Mouse (Mus musculus): ENCODE results near the gene Zbtb11.

Zbtb11 gene

DNA sequence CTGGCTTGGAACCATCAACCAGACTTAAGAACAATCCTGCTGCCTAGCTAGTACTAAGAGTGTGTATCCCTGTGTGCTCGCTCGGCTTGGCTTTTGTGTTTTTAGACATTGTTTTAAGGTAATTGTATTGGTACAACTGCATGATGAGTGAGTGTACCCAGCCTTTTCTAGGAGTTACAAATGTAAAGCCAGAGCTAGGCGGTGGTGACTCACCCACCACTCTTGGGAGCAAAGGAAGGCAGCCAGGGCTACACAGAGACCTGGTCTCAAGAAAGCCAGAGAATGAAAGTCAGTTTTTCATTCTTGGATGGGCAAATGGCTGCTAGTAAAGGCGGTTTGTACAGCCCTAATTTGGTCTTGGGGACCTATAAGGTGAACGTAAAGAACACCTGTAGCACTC lies 3.3 kb upstream of the Zbtb11 start:
- no peak for DNase-seq

GRCm38 (mm10) chr16:55971735-55972615 lies 1.7 kb upstream of the Zbtb11 start:
- DNase-seq, result no peak

- DNase-seq, result no peak
Measured at GRCm38 (mm10) chr16:55972626-55973201, 969 bp upstream of the Zbtb11 start.

GRCm38 (mm10) chr16:55974256-55974902 lies 696 bp downstream of the Zbtb11 start:
- DNase-seq, result peak; percentile 88 to 89

DNA sequence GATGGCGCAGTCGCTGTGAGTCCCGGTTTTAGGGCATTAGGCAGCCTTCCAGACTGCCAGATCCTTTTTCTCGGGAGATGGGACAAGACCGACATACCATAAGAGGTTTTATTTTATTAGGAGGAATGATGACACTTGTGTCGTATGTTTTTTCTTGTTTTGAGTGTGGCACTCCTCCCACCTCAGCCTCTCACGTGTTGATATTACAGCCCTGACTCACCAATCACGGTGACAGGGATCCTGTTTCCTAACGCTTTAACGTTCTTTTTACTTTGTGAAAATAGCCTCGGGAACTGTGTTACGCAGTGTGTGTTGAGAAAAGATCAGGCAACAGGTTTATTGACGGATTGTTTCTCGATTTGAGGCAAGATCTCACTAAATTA lies 1.2 kb downstream of the Zbtb11 start:
- peak; percentile 50 to 52 for DNase-seq

DNA sequence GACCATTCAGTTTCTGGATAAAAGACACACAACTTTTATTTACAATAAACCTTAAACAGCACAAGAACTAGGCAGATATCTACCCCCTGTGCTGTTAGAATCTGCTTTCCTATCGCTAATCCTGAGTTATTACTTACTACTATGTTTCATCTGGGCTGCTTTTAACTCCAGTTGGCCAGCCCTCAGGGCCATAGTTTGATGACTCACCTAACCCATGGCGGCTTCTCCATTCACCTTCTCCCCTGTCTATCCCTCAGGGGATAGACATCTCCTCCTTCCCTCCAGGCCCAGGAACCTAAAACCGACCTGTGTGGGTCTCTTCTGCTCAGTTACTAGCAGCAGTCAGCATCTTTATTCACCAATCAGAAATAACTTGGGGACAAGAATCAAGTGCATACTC lies 12.3 kb downstream of the Zbtb11 start:
- DNase-seq, result no peak

DNA sequence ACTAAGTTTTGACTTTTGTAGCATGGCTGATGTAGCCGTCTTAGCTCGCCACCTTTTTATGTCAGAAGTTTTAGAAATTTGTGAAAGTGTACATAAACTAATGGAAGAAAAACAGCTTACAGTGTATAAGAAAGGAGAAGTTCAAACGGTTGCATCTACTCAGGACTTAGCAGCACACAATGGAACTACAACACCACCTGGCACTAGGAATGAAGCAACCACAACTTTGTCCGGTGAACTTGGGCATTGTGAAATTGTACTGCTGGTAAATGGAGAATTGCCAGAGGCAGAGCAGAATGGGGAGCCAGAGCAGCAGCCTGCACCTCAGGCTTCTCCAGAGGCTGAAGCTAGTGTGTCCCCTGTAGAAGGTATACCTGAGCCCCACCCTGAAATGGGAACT lies 16.6 kb downstream of the Zbtb11 start:
- DNase-seq, result no peak

DNA sequence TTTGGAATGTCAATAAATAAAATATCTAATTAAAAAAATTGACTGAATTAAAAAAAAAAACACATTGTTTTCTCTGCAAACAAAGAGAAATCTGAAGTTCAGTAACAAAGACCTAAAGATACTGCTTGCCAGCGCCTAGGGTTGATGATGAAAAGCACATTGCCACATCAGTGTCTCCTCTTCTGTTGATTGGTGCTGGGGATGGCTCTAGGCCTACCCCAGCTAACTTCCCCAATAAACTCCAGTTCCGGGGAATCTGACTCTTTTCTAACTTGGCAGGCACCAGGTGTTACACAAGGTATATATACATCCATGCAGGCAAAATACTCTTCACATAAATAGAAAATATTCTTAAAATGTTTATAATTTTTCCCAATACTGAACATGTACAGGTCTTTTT lies 20.6 kb downstream of the Zbtb11 start:
- DNase-seq, result no peak

DNA sequence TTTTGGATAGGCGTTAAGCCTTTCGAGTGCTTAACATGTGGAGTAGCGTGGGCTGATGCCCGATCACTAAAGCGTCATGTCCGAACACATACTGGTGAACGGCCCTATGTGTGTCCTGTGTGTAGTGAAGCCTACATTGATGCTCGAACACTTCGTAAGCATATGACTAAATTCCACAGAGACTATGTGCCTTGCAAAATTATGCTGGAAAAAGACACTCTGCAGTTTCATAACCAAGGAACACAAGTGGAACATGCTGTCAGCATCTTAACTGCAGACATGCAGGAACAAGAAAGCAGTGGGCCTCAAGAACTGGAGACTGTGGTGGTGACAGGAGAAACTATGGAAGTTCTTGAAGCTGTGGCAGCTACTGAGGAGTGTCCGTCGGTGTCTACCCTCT lies 33.1 kb downstream of the Zbtb11 start:
- no peak for DNase-seq

GRCm38 (mm10) chr16:56008862-56009261 lies 35.2 kb downstream of the Zbtb11 start:
- DNase-seq, result no peak

- no peak for DNase-seq
Measured at GRCm38 (mm10) chr16:56012789-56013743, 39.4 kb downstream of the Zbtb11 start.

DNA sequence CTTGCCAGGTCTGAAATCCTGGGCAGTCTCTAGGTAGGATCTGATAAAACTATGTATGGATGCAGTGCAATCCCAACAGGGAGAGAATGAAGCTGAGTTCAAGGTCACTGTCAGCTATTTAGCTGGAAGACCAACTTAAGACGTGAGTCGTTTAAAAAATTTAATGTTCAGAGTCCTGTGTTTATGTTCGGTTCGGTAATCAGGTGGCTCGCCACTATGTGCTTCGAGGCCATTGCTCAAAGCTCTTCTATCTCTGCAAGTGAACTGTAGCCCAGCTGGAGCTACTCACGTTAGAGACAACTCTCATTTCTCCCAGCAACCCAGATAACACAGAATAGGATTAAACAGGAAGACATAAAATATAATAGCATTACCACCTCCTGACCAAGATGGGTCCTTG lies 40.4 kb downstream of the Zbtb11 start:
- DNase-seq, result no peak

DNA sequence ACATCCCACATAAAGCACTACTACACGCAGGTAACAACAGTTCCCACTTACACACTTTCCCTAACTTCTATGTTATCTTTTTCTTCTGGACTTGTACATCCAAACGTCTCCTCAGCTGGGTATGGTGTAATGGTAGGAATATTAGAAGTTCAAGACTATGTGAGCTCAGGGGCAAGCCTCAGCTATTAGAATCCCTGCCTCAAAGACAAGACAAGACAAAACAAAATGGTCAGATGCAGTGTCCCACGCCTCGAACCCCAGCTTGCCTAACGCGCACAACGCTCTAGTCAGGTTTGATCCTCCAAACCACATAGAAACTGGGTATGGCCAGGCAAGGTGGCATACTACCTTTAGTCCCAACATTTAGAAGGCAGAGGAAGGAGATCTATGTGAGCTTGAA lies 46.0 kb downstream of the Zbtb11 start:
- DNase-seq, result no peak

DNA sequence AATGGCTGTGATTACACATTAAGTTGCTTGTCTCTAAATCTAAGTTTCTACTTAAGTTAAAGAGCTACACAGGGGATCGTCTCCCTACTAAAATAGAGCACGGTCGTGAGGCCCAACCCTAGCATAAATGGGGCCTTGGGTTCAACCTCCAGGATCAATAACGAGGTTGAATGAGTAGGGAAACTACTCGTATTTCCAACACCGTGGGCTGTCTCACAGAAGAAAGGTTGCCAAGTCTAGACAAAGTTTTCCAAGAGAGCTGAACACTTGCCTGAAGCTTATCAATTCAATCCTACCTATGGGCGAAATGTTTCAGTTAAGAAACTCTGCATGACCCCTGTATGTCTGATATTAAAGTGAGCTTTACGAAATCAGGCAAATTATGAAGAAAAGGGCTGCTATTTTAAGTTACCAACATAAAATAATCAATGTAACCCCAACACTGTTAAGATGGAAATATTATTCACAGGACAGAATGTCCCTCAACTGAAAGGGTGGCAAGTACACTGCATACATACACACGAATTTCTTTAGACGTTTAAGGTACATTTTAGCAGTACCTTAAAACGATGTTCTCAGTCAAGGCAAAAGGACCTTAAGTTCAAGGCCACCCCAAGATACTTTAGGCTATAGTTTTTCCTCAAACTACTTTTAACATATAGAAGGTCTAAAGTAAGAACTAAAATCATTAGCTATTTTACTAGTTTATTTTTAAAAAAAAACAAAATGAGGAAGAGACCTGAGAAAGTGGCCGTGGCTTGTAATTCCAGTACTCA lies 54.4 kb downstream of the Zbtb11 start:
- DNase-seq, result no peak

- DNase-seq, result peak in 1 of 2 experiments; percentile 68
Measured at GRCm38 (mm10) chr16:56028722-56029551, 55.3 kb downstream of the Zbtb11 start.

DNA sequence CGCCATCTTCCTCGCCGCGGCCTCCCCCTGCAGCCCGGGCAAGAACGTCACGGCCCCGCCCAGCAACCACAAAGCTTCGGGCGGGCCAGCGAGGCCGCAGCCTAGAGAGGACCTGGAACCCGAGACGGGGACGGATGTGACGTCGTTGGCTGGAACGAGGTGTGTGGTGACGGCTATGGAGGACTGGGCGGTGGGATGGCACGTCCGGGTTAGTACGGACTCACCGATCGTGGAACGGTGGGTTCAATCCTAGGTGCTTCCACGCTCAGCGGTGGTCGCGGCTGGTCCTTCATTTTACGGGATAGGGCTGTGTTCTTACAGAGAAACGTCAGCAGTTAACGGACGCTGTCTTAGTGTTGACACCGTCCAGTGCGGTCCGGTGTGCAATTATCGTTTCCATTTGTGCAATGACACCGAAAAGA lies 56.0 kb downstream of the Zbtb11 start, which contains the start of gene Pcnp:
Gene Pcnp (minus strand): TSS at position 79 of the 422 bp plus-strand sequence.
- DNase-seq, result peak; percentile 97

- DNase-seq, result no peak
Measured at GRCm38 (mm10) chr16:56034566-56034965, 60.9 kb downstream of the Zbtb11 start.

- no peak for DNase-seq
Measured at GRCm38 (mm10) chr16:56036501-56036900, 62.8 kb downstream of the Zbtb11 start.

DNA sequence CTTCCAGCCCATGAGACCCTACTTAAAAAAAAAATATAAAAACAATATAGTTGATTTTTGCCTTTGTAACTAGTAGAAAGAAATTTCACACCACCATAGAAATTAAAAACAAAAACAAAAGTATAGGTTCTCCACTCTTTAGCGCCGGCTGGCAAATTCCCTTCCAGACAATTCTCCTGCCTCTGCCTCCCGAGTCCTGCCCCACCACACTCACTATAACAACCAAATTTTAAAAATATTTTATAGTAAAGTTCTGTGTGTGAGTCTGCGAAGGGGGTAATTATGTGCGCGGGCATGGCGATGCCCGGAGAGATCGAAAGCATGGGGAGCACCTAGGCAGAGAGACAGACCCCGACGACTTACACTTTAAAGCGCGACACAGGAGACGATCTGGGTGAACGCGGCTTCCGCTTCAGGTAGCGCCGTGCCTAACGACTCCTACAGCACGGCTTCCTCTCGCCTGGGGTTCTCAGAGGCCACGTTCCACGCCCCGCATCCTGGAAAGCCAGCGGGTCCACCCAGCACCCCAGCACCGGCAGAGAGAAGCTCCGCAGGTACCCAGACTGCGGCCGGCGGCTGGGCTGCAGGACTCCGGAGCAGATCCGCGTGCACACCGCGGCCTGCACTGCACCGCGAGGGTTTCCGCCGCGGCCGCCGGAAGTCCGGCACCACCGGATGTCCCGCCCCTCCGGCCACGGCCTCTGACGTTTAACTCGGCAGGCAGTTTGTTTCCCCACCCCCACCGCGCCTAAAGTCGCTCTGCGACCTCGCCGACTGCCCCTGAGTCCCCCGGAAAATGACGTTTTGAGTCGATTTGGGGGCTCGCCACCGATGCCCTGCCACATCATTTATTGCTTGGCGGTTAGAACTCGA lies 63.7 kb downstream of the Zbtb11 start, which contains the start of gene Trmt10c:
Gene Trmt10c (minus strand): TSS at position 682 of the 873 bp plus-strand sequence.
- peak; percentile 87 to 92 for DNase-seq

DNA sequence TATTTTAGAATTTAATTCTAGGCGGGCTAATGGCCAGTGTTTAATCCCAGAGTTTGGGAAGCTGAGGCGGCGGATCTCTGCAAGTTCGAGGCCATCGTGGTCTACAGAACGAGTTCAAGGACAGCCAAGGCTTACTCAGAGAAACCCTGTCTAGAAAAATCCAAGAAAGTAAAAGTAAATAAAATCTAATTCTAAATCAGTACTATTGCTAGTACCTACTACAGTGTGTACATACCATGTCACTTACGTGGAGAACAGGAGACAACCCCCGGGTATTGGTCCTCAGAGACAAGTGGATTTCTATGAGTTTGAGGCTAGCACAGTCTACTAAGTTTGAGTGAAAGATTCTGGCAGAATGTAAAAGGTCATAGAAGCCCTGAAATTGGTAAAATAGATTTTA lies 64.4 kb downstream of the Zbtb11 start:
- no peak for DNase-seq
